Mouse (Mus musculus): ENCODE results near the gene Mlf2.
"Not testable (repeated sequence)": the region's sequence is repeated elsewhere in the genome, so short reads cannot be mapped to it uniquely, and the experiment has no call there.

The Mlf2 gene

DNA sequence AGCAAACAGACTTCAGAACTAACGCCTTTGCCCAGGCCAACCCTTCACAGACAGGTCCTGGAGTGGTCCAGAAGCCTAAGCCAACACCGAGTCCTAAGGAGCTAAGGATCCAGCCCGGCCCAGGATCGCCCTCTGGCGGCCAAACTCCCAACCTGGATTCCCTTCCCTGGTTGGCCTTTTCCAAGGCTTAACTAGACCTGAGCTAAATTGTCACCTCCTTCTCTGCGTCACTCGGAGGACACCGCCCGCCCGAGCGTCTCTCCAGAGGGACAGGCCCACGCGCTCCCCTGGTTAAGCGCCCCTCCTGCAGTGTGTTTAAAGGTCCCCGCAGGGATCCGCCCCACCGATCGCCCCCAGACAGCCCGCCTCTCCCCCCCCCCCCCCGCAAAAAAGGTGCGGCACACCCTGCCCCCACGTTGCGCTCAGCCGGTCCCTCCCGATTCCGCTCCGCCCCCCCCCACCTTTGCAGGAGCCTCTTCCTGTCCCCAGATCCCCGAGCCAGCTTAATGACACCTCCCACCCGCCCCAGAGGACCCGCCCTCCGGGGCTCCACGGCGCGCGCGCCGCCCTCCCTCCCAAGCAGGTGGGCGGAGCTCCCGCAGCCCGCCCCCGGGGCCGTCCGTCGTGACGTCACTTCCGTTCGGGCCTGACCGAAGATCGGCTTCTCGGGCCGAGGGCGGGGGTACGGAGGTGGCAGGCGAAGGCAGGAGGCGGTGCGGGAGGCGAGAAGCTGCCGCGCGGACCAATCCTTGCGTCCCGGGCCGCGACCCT, at the start of gene Mlf2:
Gene Mlf2 (plus strand): TSS at position 633 of the 771 bp plus-strand sequence.
- DNase-seq (ENCODE audit: low spot score) = peak; percentile 97

- no peak for DNase-seq (ENCODE audit: low spot score)
Observed at GRCm38 (mm10) chr6:124881821-124882220, 49.4 kb upstream of the Mlf2 start.

- DNase-seq (ENCODE audit: low spot score) = no peak
Observed at GRCm38 (mm10) chr6:124883351-124883750, 47.8 kb upstream of the Mlf2 start.

- no peak for DNase-seq (ENCODE audit: low spot score)
Observed at GRCm38 (mm10) chr6:124884714-124885500, 46.3 kb upstream of the Mlf2 start.

GRCm38 (mm10) chr6:124885956-124886381, 45.2 kb upstream of the Mlf2 start:
- DNase-seq (ENCODE audit: low spot score) = no peak

GRCm38 (mm10) chr6:124887986-124888385, 43.2 kb upstream of the Mlf2 start, which contains the start of gene Cd4:
TSS of gene Cd4 (minus strand) at chr6:124888221.
- no peak for DNase-seq (ENCODE audit: low spot score)

DNA sequence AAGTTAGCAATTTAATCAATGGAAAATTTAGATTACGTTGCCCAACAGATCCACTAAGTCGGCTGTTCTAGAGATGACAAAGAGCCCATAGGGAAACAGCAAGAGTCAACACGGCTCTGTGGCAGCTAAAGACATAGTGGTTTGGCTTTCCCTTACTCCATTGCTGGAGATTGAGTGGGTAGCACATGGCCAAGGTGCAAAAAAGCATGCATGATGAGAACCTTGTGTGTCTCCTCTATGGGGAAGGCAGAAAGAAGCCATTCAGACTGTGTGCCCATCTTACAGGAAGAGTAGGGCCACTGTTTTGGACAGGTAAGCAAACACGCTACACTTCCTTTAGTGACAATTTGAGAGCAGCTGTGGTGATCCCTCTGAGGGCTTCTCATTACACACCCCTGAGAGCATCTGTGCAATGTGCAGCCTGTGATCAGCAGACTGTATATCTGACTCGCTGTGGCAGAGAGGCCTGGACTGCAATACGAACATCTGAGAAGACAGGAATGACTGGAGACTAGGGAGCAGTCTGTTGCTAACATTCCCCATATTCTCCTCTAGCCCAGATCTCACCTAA, 42.5 kb upstream of the Mlf2 start:
- no peak for DNase-seq (ENCODE audit: low spot score)

DNA sequence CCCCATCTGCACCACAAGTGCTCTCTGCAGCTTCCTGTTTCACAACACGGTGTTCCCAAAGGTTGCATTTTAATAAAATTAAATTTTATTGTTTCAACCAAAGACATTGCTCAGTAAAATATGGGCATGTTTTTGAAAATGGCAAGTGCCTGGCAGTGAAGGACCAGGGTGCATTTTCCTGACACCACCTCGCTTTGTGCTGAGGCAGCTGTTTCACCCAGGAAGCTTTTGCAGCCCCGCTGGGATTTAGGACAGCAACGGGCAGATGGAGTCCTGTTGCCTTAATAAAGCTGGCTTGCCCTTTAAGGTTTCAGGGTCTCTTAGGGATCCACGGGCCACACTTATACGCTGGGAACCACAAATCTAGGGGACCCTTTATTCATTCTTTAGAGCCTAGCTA, 40.2 kb upstream of the Mlf2 start:
- DNase-seq (ENCODE audit: low spot score) = no peak

GRCm38 (mm10) chr6:124894113-124894512, 37.1 kb upstream of the Mlf2 start:
- not testable (repeated sequence) for DNase-seq (ENCODE audit: low spot score)

GRCm38 (mm10) chr6:124898359-124898758, 32.8 kb upstream of the Mlf2 start:
- no peak for DNase-seq (ENCODE audit: low spot score)

GRCm38 (mm10) chr6:124900056-124900800, 31.0 kb upstream of the Mlf2 start:
- DNase-seq (ENCODE audit: low spot score) = no peak

GRCm38 (mm10) chr6:124900801-124901480, 30.2 kb upstream of the Mlf2 start:
- DNase-seq (ENCODE audit: low spot score) = no peak

DNA sequence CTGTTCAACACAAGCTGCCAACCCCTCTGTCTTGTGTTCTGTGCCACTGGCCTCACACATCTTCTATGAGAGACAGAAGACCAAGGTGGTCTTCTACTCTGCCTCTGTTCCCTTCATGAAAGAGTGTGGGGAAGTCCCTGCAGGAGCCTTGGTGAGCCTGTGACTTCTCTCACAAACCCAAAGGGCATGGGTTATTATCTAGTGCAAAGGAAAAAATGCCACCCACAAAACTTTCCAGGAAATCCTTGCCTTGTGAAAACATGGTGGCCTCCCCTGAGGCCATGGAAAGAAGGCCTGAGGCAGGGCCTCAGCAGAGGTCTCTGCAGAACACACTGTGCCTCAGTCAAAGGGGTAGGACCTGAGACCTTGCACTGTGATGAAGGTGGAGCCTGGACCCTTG, 29.3 kb upstream of the Mlf2 start:
- no peak for DNase-seq (ENCODE audit: low spot score)

DNA sequence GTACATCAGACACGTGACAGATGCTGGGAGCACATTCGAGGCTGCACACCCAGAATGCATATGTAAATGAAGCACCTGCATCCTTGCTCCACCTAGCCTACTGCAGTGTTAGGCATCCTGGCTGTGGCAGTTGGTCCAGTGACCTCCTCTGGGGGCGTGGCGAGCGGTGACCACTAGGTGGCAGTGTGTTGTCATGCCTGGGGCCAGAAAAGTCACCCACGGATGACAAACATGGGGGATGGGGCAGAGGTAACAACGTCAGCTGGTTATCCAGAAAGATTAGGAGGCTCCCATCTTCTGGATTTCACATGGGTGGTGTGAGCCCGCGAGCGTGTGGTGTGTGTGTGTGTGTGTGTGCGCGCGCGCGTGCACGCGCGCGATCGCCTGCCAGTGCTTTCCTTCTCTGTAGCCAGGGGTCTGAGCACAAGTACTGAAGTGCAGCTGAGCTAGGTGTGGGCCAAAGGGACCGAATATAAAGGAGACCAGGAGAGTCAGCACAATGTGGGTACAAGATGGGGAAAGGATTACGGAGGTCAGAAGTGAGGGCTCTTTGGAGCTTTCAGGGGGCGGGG, 27.5 kb upstream of the Mlf2 start:
- DNase-seq (ENCODE audit: low spot score) = peak; percentile 97

DNA sequence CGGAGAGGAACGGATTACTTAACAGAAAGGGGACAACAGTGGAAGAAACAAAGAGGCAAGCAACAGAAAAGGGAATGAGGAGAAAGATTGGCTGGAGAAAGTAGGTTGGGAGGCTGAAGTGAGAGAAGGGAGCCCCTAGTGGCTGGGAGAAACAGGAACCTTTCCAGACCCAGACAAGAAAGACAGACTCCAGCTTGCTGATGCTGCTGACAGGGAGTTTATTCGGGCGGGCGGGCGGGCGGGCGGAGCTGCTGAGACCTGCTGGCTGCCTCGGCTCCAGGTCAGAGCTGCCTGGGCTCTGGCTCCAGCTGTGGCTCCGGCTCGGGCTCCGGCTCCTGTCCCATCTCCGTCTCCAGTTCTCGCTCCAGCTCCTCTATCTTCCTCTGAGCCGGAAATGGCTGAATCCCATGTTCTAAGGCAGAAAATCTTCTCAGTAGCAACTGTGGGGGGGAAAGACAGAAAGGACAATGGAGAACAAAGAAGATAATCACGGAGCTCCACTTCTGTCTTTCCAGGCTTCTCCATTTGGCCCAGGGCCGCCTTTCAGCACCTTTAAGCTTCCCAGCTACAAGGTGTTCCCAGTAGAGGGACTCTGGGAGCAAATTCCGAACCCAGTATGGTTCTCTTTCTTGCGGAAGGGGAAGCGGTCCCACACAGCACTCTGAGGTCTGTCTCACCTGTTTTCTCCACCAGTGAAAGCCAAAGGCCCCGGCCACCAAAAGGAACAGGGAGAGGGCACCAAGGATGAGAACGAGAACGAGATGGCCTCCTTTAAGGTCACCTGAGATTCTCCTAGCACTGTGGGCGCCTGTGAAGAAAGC, 26.8 kb upstream of the Mlf2 start:
- peak; percentile 84 for DNase-seq (ENCODE audit: low spot score)

DNA sequence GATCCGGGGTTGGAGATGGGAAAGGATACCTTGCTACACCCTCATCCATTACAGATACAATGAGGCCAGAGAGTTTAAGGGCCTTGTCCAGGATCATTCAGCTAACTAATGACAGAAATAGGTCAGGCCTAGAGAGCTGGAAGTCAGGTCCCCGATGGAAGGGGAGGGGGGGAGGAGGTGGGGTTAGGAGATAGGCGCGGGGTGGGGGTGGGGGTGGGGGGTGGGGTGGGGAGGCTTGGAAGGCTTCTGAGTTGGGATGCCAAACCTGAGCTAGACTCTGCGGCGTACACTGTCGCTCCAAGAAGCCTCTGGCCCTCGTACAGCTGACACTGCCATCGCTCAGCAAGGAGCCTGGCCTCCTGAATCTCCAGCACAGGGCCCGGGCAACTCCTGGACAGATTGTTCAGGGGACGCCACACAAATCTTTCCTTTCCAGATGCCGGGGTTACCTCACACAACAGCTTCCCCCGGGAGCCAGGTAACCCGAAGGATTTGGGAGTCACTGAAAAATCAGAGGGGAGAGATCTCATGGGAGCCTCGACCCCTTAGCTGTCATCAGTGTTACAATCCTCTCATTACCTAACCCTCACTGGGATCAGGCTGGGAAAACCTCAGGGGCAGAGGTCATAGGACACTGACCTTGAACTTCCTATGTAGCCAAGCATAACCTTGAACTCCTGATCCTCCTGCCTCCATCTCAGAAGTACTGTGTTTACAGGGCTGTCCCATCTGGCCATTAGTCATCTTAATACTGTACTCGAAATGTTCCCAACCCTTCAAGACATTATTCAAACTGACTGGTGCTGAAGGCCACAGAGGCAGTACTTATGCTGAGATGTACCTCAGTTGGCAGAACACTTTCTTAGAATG, 26.0 kb upstream of the Mlf2 start:
- DNase-seq (ENCODE audit: low spot score) = peak; percentile 22

DNA sequence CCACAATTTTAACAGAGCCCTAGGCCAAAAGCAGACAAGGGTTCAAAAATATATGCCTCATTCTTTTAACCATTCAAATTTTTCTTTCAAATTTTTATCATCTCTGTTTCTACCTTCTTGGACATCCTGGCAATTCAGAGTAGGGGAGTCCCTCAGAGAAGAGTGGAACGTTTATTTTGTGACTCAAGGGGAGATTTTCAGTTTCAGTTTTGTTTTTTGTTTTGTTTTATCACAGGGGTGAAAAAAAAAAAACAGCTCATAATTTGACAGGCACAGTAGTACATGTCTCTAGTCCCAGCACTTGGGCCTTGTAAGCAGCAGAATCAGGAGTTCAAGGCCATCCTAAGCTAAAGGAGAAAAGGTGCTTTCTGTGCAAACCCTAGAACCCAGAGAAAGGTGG, 23.4 kb upstream of the Mlf2 start:
- no peak for DNase-seq (ENCODE audit: low spot score)

DNA sequence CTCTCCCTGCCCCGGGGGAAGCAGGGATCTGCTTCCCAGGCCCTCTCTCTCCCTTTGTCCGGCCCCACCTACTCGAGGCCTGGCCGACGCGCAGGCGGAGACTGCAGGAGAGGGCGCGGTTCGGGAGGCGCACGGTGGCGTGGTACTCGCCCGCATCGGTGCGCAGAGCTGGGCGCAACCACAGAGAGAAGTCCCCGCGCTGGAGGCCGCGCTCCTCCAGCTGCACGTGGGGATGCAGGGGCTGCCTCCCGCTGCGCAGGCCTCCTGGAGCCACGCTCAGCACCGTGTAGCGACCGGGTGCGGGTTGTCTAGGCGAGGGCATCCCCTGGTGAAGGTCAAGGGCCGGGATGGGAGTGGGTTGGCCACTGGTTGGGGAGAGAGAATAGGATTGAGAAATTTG, 21.2 kb upstream of the Mlf2 start:
- peak; percentile 56 for DNase-seq (ENCODE audit: low spot score)

GRCm38 (mm10) chr6:124911533-124912218, 19.5 kb upstream of the Mlf2 start, which contains the start of gene Lag3:
TSS of gene Lag3 (minus strand) at chr6:124911705.
- no peak for DNase-seq (ENCODE audit: low spot score)
